Mouse (Mus musculus) lung, adult 2 months (tissue): ENCODE data around the gene Ptprm.

Experiments used
- CTCF ChIP-seq: fragments of 200-500 bp; IDR thresholded peaks from 2 replicates; pipeline ENCODE4 v1.5.1; 2011; ENCODE audit warnings: mild to moderate bottlenecking, low read length, control low read depth; ENCODE audit not compliant: insufficient read depth
- POLR2A ChIP-seq: fragments of 200-500 bp; IDR thresholded peaks from 2 replicates; pipeline ENCODE4 v1.6.1; 2011; ENCODE audit warnings: low read depth, mild to moderate bottlenecking, control low read depth, low read length, borderline replicate concordance; ENCODE audit errors: extremely low read depth

DNA sequence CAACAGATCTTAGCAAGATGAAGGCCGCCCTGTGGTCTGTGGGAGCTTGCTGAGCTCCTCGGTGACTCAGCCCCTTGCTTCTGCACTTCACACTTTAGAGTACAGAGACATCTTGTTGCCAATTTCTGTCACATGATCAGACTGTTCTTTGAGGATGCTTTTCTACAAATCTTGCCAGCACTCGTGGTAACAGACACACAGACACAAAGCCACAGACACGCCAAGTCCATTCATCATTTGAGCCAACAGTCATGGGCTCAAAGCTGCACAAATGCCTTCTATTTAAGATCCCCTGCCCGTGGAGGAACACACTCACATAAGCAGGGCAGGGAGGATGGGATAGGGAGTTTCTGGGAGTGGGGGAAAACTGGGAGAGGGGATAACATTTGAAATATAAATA, 230.0 kb downstream of the Ptprm start:
- no peak for TF ChIP-seq CTCF
- TF ChIP-seq POLR2A: no peak
